ENCODE assay signal across 12 mouse cellular contexts in the genomic region with DNA sequence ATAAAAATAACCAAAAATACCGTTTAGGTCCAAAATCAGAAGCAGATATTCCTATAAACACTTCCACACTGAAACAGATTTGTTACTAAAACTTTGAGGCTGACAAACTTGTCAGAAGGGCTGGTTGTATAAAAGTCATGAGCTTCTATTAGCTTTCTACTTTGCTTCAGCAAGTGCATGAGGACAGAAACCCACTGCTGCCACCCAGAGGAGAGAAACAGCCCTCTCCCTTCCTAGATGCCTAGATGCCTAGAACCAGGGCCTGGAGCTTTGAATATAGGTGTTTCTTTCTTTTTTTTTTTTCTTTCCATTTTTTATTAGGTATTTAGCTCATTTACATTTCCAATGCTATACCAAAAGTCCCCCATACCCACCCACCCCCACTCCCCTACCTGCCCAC.
DNase-seq lines count a peak whose midpoint lies in the region; ATAC-seq and TF ChIP-seq lines count a peak whose summit lies in the region.
"Had no signal": no experiment of that assay in that cellular context is flagged by ENCODE, and none has a peak within 500 bp of the region (broad histone marks: within the 10 kb centered on the region; RNA-seq: fewer than 3 reads in every experiment).

No protein-coding gene starts in this region.

- H3K79me2 ChIP-seq in heart, adult 2 months (replicated peaks; ENCODE audit: control insufficient read depth, insufficient read depth, low read length), result no peaks in the 10 kb centered on the region

- no peak for TF ChIP-seq POLR2A in heart, adult 2 months (IDR thresholded peaks at IDR 0.05; ENCODE audit: insufficient read depth, low read depth, low read length)

- in situ Hi-C loops in ES-E14 (cut with MboI; ENCODE audit: low sequenced_read_pairs in 2 of 2, unreplicated experiment in 2 of 2), result no loop called here

- no peaks in the 10 kb centered on the region for H3K36me3 ChIP-seq in embryonic facial prominence, embryonic 11.5 days (replicated peaks; ENCODE audit: control insufficient read depth, insufficient read depth, low read depth, low read length)
- H3K36me3 ChIP-seq in embryonic facial prominence, embryonic 10.5 days (replicated peaks), result no peaks in the 10 kb centered on the region
- H3K36me3 ChIP-seq in ES-E14 (ENCODE audit: control insufficient read depth, insufficient read depth, low read length, poor library complexity, severe bottlenecking), result no peaks in the 10 kb centered on the region
- H3K36me3 ChIP-seq in heart, adult 2 months (ENCODE audit: control insufficient read depth, insufficient read depth, low read length), result no peaks in the 10 kb centered on the region
- H3K36me3 ChIP-seq: hindbrain, embryonic 13.5 days; limb, embryonic 15.5 days; midbrain, embryonic 15.5 days had no signal

- no peak for TF ChIP-seq EP300 in heart, adult 2 months (IDR thresholded peaks at IDR 0.05; ENCODE audit: insufficient read depth, low read depth, low read length)

- no peak overlapping the region for H3K4me3 ChIP-seq in embryonic facial prominence, embryonic 11.5 days (ENCODE audit: low read depth, low read length)
- no peak overlapping the region for H3K4me3 ChIP-seq in embryonic facial prominence, embryonic 10.5 days
- no peak overlapping the region for H3K4me3 ChIP-seq in ES-E14 (ENCODE audit: insufficient read depth in 1 of 2, low read depth in 1 of 2, low read length in 2 of 2, poor library complexity in 1 of 2, severe bottlenecking in 1 of 2)
- no peak overlapping the region for H3K4me3 ChIP-seq in heart, adult 2 months
- H3K4me3 ChIP-seq: hindbrain, embryonic 13.5 days; limb, embryonic 15.5 days; midbrain, embryonic 15.5 days had no signal

- H3K27me3 ChIP-seq in embryonic facial prominence, embryonic 11.5 days (ENCODE audit: control insufficient read depth, insufficient read depth, low read length), result no peaks in the 10 kb centered on the region
- H3K27me3 ChIP-seq in embryonic facial prominence, embryonic 10.5 days (replicated peaks; ENCODE audit: low read depth, poor library complexity, severe bottlenecking), result no peaks in the 10 kb centered on the region
- no peaks in the 10 kb centered on the region for H3K27me3 ChIP-seq in heart, adult 2 months (ENCODE audit: control insufficient read depth, insufficient read depth, low read length)
- H3K27me3 ChIP-seq: hindbrain, embryonic 13.5 days; limb, embryonic 15.5 days; midbrain, embryonic 15.5 days had no signal

- no peak overlapping the region for H3K27ac ChIP-seq in embryonic facial prominence, embryonic 11.5 days (replicated peaks; ENCODE audit: low read depth, low read length)
- no peak overlapping the region for H3K27ac ChIP-seq in embryonic facial prominence, embryonic 10.5 days (replicated peaks)
- H3K27ac ChIP-seq in ES-E14 (ENCODE audit: insufficient read depth, low read depth, low read length, poor library complexity, severe bottlenecking), result no peak overlapping the region
- H3K27ac ChIP-seq in heart, adult 2 months, result no peak overlapping the region
- H3K27ac ChIP-seq: hindbrain, embryonic 13.5 days; limb, embryonic 15.5 days; midbrain, embryonic 15.5 days had no signal

- H3K9me3 ChIP-seq in embryonic facial prominence, embryonic 11.5 days (replicated peaks; ENCODE audit: control insufficient read depth, low read length), result no peaks in the 10 kb centered on the region
- H3K9me3 ChIP-seq in embryonic facial prominence, embryonic 10.5 days, result no peaks in the 10 kb centered on the region
- no peaks in the 10 kb centered on the region for H3K9me3 ChIP-seq in ES-E14 (ENCODE audit: control insufficient read depth, insufficient read depth, low read depth, low read length)
- H3K9me3 ChIP-seq: hindbrain, embryonic 13.5 days; limb, embryonic 15.5 days; midbrain, embryonic 15.5 days had no signal

- WGBS in embryonic facial prominence, embryonic 11.5 days, result 70% methylated on average over 1 of the region's 1 CpGs
- WGBS in embryonic facial prominence, embryonic 10.5 days, result 77% methylated on average over 1 of the region's 1 CpGs
- 46% methylated on average over 1 of the region's 1 CpGs for WGBS in heart, adult 2 months

- no peak for ATAC-seq in embryonic facial prominence, embryonic 11.5 days (replicated peaks; ENCODE audit: insufficient number of reproducible peaks, low FRiP score, low TSS enrichment, low read depth)
- ATAC-seq: midbrain, embryonic 15.5 days had no signal

- H3K4me2 ChIP-seq in embryonic facial prominence, embryonic 11.5 days (ENCODE audit: low read depth, low read length), result no peak overlapping the region
- H3K4me2 ChIP-seq: hindbrain, embryonic 13.5 days; limb, embryonic 15.5 days; midbrain, embryonic 15.5 days had no signal

- no peaks in the 10 kb centered on the region for H3K4me1 ChIP-seq in embryonic facial prominence, embryonic 11.5 days (ENCODE audit: control insufficient read depth, insufficient read depth, low read length)
- no peaks in the 10 kb centered on the region for H3K4me1 ChIP-seq in embryonic facial prominence, embryonic 10.5 days
- H3K4me1 ChIP-seq in ES-E14 (ENCODE audit: control insufficient read depth in 2 of 2, insufficient read depth in 2 of 2, low read length in 2 of 2, poor library complexity in 1 of 2), result no peaks in the 10 kb centered on the region
- no peaks in the 10 kb centered on the region for H3K4me1 ChIP-seq in heart, adult 2 months (ENCODE audit: control insufficient read depth, insufficient read depth, low read length)
- H3K4me1 ChIP-seq: hindbrain, embryonic 13.5 days; limb, embryonic 15.5 days; midbrain, embryonic 15.5 days had no signal

- intact Hi-C loops in left cerebral cortex, postnatal 36 days (cut with DNase I), result no loop called here
- intact Hi-C loops in heart, adult 2 months (cut with DNase I), result no loop called here

- no peak for TF ChIP-seq CTCF in heart, adult 2 months (IDR thresholded peaks at IDR 0.05)

- peak; percentile 14 for DNase-seq in embryonic facial prominence, embryonic 11.5 days (ENCODE audit: low spot score)
- no peak for DNase-seq in embryonic facial prominence, embryonic 10.5 days (ENCODE audit: low spot score)
- peak; percentile 19 to 28 for DNase-seq in left cerebral cortex, adult 18-20 months (ENCODE audit: low spot score in 2 of 2)
- no peak for DNase-seq in left cerebral cortex, postnatal 36 days (ENCODE audit: low spot score in 2 of 2)
- peak; percentile 12 for DNase-seq in ES-E14 (ENCODE audit: low read depth, low spot score)
- DNase-seq in right cerebral cortex, adult 18-20 months, result peak; percentile 25
- no peak for DNase-seq in heart, adult 2 months
- DNase-seq in B cell, adult 2 months, result no peak
- DNase-seq: gastrocnemius, postnatal 25 days had no signal

- no peak overlapping the region for H3K9ac ChIP-seq in embryonic facial prominence, embryonic 11.5 days (replicated peaks; ENCODE audit: low read length)
- no peak overlapping the region for H3K9ac ChIP-seq in ES-E14 (ENCODE audit: insufficient read depth, low read depth, low read length, poor library complexity, severe bottlenecking)
- H3K9ac ChIP-seq in heart, adult 2 months (ENCODE audit: low read depth, low read length), result no peak overlapping the region
- H3K9ac ChIP-seq: hindbrain, embryonic 13.5 days; limb, embryonic 15.5 days; midbrain, embryonic 15.5 days had no signal

TF ChIP-seq in ES-E14, 5 proteins besides CTCF, POLR2A, EP300 and RAD21:
- TF ChIP-seq HCFC1 (IDR thresholded peaks at IDR 0.05; ENCODE audit: borderline replicate concordance, insufficient read depth, low read length), result no peak
- TF ChIP-seq MAFK (IDR thresholded peaks at IDR 0.05; ENCODE audit: insufficient read depth, low read depth, low read length), result no peak
- no peak for TF ChIP-seq ZNF384 (IDR thresholded peaks at IDR 0.05; ENCODE audit: low read depth, low read length)
- TF ChIP-seq ZC3H11A (IDR thresholded peaks at IDR 0.05; ENCODE audit: borderline replicate concordance, low read depth, low read length), result no peak
- no peak for TF ChIP-seq CHD2 (IDR thresholded peaks at IDR 0.05; ENCODE audit: low read depth, low read length)
TF ChIP-seq in ES-E14: peak in this region for 0.

Comparison
In these comparisons a context has a peak if more than half of its experiments do, and no peak if none do; other contexts are left out.
1. DNase-seq: peak in embryonic facial prominence, embryonic 11.5 days (single experiment), left cerebral cortex, adult 18-20 months (2 of 2), ES-E14 (single experiment) and right cerebral cortex, adult 18-20 months (single experiment); none in embryonic facial prominence, embryonic 10.5 days (single experiment), left cerebral cortex, postnatal 36 days (0 of 2), heart, adult 2 months (0 of 2) and B cell, adult 2 months (0 of 2).